Mouse (Mus musculus): ENCODE measurements around the gene Gng7.

The Gng7 gene

DNA sequence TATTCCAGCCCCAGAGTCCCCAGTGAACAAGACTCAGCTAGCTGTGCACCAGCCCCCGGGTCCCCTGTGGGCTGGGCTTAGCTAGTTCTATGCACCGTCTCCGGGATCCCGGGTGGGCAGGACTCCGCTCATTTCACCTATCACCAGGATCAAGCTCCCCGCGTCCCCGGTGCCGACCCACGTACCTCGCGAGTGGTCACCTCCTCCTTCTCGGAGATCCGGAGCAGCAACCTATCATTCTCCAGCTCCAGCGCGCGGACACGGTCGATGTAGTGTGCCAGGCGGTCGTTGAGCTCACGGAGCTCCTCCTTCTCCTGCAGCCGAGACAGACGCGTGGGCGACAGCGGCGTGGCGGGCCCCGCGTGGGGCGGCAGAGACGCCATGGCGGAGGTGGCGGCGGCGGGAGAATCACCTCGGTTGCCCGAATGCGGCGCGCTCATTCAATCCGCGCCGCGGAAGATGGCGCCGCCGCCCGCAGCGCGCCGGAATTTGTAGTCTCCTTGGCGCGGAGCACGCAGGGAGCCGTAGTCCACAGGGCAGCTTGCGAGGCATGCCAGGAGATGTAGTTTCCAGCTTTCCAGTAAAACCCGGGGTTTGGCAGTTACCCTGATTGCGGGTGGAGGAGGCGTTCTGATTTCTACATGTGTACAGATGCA lies 96.8 kb downstream of the Gng7 start, which contains the start of gene Lmnb2:
Lmnb2 (minus strand) TSS at position 467 of the 656 bp plus-strand sequence.
- peak; percentile 76 to 81 for DNase-seq

DNA sequence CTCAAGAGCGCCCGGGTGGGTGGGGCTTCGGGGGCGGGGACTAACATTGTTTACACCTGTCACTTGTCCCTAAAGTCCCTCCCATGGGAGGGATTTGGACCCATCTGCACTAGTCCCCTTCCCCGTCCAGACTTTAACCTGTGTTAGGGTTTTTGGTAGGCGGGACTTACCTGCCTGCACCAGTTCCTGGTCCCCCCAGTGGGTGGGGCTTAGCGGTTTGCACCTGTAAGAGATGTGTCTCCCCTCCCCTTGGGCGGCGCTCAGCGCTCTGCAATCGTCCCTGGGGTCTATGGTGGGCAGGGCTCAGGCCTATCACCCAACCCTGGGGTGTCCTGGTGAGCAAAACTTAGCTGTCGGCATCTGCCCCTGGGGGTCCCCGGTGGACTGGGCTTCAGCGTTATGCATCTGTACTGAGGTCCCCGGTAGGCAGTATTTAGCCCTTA lies 97.4 kb downstream of the Gng7 start:
- DNase-seq: no peak

DNA sequence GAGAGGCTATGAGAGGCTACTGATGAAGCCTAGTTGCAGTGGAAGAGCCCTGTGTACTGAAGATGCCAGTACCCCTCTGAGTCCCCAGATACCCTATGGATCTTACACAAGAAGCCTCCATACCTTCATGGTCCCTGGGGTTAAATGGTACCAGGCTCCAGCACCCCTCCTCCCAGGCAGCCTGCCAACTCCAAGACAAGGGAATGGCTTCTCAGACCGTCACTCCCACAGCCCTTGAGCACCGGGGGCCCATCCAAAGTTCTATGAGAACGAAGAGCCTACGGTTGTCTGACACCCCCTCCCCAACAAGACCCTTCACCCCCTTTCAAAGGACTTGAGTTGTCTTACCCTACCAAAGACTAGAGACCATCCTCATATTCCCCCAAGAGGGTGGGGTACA lies 99.0 kb downstream of the Gng7 start:
- DNase-seq: no peak

DNA sequence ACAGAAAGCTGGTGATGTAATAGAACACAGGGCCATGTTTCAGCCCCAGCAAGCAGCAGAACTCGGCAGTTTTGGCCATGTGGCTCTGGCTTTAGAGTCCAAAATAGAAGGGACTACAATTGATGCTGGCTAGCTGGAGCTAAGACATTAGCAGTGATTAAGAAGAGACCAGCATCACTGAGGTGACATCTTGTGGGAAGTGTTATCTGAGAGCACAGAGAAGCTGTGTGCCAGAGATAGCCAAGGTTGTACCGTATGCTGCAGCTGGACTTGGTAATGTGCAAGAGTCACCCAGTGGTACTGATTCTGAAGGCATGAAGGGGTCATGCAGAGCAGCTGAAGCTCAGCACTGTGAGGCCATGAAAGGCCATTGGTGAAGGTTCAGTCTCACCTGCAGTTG lies 99.5 kb downstream of the Gng7 start:
- DNase-seq: no peak

DNA sequence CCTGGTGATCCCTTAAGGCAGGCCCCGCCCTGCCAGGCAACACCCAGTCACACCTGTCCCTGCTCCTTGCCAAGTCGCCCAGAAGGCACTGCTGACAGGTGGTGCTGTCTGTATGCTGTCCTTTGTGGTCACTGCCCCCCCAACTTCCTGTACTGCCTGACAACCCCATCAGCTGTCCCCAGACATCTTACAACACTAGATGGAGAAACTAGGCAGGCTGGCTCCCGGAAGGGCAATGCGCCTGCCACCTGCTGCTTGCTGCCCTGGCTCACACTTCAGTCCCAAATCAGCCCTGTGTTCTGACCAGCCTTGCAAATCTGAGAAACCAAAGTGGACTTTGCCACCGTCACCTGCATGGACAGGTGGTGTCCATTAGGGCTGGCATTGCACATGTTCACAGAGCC lies 100.5 kb downstream of the Gng7 start:
- DNase-seq: peak in 1 of 2 experiments; percentile 30

DNA sequence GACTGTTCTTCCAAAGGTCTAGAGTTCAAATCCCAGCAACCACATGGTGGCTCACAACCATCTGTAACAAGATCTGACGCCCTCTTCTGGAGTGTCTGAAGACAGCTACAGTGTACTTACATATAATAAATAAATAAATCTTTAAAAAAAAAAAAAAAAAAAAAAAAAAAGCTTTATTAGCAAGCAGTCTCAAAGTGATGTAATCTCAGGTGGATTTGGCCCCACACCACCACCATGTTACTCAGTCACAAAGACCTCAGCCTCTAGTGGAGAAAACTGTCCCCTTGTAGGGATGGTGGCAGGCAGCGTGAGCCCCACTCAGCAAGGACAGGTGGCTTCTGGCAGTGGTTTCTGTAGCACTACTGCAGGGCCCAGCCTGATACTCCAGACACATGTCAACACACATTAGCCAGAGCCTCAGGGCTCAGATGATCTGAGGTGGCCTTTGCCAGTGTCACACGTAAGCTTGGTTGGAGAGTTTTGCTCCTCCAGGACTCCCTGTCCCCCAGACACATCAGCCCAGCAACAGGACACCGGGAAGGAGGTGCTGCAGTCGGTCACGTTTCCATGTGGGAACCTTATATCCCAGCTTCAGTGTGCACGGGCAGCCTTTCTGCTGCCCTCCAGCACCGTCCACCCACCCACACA lies 101.3 kb downstream of the Gng7 start:
- DNase-seq: no peak

DNA sequence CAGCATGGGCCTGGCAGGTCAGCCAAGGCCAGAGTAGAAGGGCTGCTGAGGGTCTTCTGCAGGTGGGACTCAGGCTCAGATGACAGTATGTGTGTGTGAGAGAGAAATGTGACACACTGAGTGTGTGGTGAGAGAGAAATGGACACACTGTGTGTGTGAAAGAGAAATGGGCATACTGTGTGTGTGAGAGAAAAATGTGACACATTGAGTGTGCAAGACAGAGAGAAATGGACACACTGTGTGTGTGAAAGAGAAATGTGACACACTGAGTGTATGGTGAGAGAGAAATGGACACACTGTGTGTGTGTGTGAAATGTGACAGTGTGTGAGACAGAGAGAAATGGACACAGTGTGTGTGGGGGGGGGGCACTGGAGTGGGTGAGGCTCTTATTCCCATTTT lies 102.9 kb downstream of the Gng7 start:
- no peak for DNase-seq

DNA sequence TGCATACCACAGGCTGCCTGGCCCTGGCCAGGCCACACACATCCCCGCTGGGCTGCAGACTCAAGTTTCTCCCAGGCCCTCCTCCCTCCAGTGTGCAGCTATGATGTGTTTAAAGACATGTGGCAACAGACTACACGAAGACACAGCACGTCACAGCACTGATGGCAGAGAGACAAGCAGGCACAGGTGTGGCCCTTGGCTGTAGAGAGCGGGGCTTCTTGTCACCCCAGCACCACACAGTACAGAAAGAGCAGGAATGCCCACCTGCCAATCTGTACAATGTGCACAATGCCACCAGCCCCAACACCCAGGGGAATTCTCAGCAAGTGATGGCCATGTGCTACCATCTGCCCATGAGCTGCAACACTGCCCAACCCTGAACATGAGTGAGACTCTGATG lies 103.4 kb downstream of the Gng7 start:
- DNase-seq: no peak

DNA sequence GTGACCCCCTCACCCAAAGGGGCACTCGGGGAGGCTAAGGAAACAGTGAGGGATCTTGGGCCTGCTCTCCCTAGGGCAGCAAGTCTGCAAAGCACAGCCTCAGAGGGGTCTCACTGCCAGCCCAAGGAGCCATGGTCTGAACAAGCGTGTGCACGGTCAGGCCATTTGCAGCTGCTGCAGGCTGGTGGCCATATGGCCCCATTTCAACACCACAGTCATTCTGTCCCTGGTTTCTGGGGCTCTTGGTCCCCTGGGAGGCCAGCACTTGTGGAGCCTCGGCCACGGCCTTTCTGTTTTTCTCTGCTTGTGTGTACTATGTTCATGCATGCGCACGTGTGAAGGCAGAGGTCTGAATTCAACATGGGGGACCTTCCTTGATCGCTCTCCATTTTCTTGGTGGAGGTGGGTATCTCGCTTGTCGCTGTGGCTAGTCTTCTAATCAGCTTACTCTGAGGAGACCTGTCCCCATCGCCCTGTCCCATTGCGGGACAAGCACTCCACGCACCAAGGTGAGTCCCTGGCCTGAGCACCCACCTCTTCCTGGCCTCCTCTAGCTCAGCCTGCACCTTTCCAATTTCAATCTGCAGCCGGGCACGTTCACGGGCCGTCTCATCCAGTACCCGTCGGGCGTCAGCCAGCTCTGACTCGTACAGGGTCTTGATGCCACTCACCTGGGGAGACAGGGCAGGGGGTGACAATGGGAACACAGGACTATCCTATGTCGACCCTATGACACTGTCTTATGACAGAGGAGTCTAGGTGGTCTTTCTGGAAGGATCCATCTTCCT lies 105.2 kb downstream of the Gng7 start:
- DNase-seq: no peak

DNA sequence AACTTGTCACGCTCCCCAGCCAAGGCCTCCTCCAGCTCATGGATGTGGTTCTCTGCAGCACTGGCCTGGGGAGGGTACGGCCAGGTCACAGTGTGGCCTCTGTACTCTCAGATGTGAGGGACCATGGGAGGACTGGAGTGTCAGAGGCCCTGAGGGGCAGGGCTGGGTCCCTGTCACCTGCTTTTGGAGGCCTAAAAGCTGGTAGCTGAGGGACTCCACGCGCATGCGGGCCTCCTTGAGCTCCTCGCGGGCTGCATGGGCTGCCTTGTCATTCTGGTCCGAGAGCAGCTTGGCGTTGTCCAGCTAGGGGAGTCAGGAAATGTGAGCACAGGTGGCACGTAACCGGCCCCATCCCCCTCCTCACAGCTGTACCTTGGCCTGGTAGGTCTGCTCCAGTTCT lies 110.0 kb downstream of the Gng7 start:
- no peak for DNase-seq

DNA sequence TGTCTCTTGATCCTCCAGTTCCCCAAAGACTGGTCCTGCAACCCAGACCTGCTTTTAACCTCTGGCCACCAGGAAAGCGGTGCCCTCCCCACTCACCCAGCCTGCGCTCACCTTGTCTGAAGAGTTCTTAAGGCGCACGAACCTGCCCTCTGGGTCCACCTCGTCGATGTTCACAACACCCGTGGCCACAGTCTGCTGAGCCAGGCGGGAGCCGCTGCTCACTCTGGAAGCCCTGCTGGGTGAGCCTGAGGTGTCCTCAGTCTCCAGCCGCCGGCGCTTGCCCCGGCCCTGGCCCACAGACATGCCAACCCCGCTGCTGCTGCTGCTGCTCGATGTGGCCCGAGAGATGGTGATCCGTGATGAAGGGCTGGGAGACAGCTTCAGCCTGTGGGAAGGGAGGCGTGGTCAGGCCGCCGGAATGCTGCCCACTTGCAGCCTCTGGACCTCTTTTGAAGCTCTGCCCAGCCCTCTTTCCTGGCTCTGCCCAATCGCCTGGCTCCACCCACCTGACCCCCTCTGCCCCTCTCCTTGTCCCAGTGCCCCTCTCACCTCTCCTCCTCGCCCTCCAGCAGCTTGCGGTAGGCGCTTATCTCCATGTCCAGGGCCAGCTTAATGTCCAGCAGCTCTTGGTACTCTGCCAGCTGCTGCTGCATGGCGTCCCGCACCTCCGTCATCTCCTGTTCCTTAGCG lies 110.6 kb downstream of the Gng7 start:
- DNase-seq: peak; percentile 29 to 70

DNA sequence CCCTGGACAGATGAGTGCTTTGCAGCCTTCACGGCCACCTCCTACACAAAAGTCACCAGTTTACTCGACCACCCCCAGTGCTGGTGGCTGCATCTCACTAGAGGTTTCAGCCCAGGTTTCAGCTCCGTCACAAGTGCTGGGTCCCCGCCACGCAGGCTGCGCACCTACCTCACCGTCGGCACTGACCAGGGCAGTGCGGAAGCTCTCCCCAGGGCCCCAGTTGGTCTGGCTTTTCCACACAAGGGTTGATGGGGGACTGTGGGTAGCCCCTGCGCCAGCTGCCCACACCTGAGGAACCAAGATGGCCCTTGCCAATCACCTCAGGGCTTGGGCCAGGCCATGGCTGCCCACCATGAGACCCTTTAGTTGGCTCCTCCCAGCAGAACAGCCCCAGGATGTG lies 111.5 kb downstream of the Gng7 start:
- no peak for DNase-seq

DNA sequence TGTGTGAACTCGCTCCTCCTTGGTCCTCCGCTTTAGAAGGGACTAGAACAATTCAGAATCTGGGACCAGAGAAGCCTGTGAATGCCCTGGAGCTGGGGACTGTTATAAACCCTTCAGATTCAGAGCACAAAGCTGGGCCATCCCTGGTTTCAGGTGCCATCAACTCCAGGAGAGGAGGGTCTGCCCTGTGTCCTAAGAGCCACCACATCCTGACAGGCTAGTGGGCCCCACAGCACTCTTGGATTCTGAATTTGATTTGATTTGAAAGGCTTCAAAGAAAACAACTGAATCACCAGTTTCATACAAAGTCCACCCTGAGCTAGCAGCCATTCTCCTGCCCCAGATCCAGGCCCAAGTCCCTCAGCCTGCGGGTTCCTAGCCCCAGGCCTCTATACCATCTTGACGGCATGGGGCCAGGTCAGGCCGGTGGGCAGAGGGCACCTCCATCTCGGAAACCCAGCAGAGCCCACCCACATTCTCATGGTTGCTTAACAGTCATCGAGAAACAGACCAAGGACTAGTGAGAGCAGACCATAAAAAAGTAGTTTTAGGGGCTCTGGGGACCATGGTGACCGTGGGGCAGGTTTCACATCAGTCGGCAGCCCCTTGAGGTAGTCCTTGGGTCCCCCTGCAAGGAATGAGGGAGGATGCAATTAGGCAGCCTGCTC lies 112.3 kb downstream of the Gng7 start:
- no peak for DNase-seq

DNA sequence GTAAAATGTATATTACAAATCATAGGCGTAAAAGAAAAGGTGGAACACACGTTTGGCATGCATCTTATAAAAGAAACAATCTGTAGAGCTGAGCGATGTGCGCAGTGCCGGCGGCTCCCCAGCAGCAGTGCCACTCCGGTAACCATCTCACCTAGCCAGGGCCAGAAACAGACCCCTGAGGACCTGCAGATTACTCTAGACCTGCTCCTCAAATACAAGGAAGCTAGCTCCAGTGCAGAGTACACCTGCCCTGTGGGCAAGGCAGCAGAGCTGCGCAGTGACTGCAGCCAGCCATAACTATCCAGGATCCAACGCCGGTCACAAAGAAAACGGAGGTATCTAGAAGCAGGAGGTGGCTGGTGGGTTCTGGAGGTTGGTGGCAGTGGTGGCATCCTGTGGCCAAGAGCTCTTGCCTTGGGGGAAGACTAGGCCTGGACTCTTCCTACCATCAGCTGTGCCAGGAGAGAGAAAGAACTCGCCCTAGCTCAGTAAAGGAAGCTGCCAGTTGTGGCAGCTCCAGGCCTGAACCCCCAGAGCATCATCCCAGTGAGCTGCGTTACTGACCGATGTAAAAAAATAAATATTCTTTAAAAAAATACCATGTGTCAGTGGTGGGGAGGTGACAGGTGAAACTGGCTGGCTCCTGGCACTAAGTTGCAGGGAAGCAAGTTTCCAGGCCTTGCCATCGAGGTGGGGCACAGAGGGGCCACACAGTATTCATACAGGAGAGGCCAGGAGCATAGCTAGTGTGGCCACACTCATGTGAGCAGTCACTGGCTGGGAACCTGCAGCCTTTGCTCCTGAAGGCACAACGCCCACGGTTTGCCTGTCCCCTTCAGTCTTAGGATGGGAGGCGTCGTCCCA lies 113.1 kb downstream of the Gng7 start:
- no peak for DNase-seq

DNA sequence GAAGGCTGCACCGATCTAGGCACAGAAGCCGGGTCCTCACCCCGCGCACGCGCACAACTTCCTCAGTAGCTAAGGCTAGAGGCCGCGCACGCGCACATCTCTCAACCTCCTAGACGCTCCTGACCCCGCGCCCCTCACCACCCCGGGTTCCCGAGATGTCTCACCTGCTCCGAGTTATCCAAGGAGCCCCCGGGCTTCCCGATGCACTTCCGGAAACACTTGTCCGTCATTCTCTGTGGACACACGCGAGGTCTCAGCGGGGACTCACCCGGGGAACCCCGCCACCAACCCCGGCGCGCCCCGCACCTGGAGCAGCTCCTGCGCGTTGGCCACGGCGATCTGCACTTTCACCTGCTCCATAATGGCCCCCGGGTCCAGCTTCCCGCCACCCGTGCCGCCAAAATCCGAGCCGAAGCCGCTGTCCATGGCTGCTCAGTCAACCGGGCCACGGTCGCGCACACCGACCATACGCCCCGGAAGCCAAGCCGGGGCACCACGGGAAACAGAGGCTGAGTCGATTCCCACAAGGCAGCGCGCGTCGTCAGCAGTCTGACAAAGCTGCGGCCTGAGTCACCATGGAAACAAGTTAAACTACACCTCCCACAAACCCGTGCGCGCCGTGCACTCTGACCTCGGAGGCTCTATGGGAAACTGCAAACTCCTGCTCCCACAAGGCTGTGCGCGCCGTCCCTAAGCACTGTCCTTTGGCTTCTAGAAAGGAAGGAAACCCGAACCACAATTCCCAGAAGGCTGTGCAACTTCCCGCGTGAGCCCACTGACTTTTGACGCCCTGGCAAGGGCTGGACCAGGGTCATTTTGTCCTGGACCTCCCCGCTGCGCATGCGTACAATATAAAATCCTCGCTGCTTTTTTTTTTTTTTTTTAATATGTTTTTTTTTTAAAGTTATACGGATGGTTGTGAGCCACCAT lies 114.2 kb downstream of the Gng7 start, which contains the start of gene Timm13:
Timm13 (minus strand) TSS at position 652 of the 930 bp plus-strand sequence.
- peak; percentile 98 to 100 for DNase-seq

DNA sequence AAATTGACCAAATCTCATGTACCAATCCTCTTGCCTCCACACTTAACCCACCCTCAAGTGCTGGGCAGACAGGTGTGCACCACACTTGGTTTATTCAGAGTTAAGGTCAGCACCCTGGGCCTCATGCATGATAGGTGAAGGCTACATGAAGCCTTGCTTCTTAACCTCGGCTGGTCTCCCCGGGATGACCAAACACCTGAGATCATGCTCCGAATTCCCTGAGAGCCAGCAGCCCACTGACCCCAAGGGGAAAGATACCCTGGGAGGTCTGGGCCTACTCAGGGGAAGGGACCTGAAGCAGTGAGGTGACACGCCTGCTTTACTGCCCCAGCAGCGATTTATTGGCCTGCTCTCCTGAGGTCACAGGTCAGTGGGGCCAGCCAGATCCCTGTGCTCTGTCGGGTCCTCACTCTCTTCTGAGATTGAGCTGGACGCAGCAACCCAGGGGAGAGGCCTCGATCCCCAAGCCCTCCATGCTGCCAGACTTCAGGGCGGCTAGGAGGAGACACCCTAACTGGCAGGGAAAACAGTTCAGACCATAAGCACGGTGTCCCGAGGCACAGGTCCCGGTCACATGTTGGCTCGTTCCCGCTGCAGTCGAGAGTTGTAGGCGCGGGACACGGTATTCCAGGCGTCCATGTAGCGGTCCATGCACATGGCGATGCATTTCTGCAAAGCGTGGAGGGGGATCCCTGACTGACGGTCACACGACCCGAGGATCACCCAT lies 115.0 kb downstream of the Gng7 start:
- DNase-seq: no peak

DNA sequence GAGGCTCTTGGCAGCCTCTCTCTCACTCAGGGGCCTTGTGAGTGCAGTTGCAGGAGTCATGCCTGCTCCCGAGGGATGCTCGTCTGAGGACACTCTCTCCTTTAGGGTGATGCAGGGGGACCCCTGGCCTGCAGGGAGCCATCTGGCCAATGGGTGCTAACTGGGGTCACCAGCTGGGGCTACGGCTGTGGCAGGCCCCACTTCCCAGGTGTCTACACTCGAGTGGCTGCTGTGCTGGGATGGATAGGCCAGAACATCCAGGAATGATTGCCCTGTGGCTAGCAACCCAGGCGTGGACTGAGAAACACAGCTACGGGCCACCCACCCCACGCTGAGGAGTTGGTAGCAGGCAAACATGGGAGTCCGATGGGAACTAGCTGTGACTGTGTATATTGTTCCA lies 115.7 kb downstream of the Gng7 start:
- no peak for DNase-seq
